Mouse (Mus musculus): ENCODE data around the gene Clip4. TPM values are rescaled to one million over a fixed set of nuclear protein-coding genes. Genes with fewer than 3 reads are reported as not detected.
"Not testable (repeated sequence)": the region's sequence is repeated elsewhere in the genome, so short reads cannot be mapped to it uniquely, and the experiment has no call there.

Clip4 gene
- not detected in 2 replicates for total RNA-seq (2012; rRNA removed)
- total RNA-seq (2014; rRNA removed): 0.22 TPM in 1 of 2 replicates, not detected in the other
- 0.23 and 0.86 TPM in 2 replicates for polyA plus RNA-seq (2012; ENCODE audit: insufficient read length, low read depth)

DNA sequence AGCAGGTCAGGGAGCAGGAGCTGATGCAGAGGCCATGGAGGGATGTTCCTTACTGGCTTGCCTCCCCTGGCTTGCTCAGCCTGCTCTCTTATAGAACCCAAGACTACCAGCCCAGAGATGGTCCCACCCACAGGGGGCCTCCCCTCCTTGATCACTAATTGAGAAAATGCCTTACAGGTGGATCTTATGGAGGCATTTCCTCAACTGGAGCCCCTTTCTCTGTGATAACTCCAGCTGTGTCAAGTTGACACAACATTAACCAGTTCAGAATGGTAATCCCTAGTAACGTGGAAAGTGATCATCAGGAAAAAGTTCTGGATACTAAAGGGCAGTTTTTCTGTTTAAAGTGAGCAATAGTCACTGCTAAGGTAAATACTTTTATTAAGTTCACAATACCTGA is at the start of gene Clip4:
Clip4 (plus strand) TSS at position 301 of the 400 bp plus-strand sequence.
- dilution Hi-C loops (cut with MboI; ENCODE audit: extremely low pct_ligation_motif_present, extremely low pct_unique_long_range_greater_than_20kb, low sequenced_read_pairs): not testable (repeated sequence)

DNA sequence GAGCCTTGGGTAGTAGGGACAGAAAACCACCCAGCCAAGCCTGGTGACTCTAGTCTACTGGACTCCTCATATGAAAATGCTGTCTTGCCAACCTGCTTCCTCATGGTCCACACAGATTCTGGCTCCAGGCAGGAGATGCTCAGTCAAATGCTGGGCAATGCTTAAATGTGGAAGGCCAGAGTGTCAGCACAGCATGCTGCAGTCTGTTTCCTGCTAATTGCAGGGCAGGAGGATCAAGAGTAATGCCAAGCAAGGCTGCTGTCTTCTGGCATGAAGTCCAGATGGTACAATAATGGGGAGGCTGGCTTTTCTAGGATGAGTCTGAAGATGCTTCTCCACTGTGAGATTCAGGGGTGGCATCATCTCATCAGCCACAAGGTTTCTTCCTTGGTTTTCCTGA is 47.8 kb upstream of the Clip4 start:
- Histone ChIP-seq H3K79me2 (replicated peaks; ENCODE audit: control insufficient read depth, extremely low read depth, insufficient read depth, poor library complexity, severe bottlenecking) (no peaks in the 10 kb centered on the region), H3K4me2 (ENCODE audit: insufficient read depth, low read depth, poor library complexity, severe bottlenecking) (no peak overlapping the region), H3K4me1 (ENCODE audit: control insufficient read depth in 1 of 2, insufficient read depth in 2 of 2) (peaks cover 2 to 23% of the 10 kb centered on the region in 2 experiments), H3K9me3 (replicated peaks; ENCODE audit: low read length) (no peaks in the 10 kb centered on the region), H3K9ac (ENCODE audit: insufficient read depth, low read depth) (no peak overlapping the region), H3K27ac (ENCODE audit: insufficient read depth, low read depth) (no peak overlapping the region), H3K36me3 (replicated peaks in 1 of 2; ENCODE audit: control insufficient read depth in 1 of 2, insufficient read depth in 1 of 2, low read length in 1 of 2) (peaks cover 0 to 89% of the 10 kb centered on the region in 2 experiments), H3K27me3 (replicated peaks) (no peaks in the 10 kb centered on the region), H3K4me3 (replicated peaks in 1 of 3; ENCODE audit: low read depth in 2 of 3, low read length in 2 of 3, poor library complexity in 1 of 3) (no peak overlapping the region)
- dilution Hi-C loops (cut with MboI; ENCODE audit: extremely low pct_ligation_motif_present, extremely low pct_unique_long_range_greater_than_20kb, low sequenced_read_pairs): no loop called here
- no peak for TF ChIP-seq EP300 (IDR thresholded peaks at IDR 0.05; ENCODE audit: low read length)
- no peak for TF ChIP-seq RAD21 (IDR thresholded peaks at IDR 0.05; ENCODE audit: low read depth, low read length)
- TF ChIP-seq UBTF (IDR thresholded peaks at IDR 0.05; ENCODE audit: low read depth, low read length): no peak
- TF ChIP-seq MEF2A (IDR thresholded peaks at IDR 0.05; ENCODE audit: borderline replicate concordance, low read depth, low read length): no peak
- no peak for TF ChIP-seq IRF4 (IDR thresholded peaks at IDR 0.05; ENCODE audit: low read depth, low read length)
- TF ChIP-seq MAX (IDR thresholded peaks at IDR 0.05; ENCODE audit: low read length): no peak
- no peak for TF ChIP-seq ZMIZ1 (IDR thresholded peaks at IDR 0.05; ENCODE audit: low read depth, low read length)
- no peak for TF ChIP-seq SIN3A (IDR thresholded peaks at IDR 0.05; ENCODE audit: low read length)
- TF ChIP-seq CHD1 (IDR thresholded peaks at IDR 0.05; ENCODE audit: low read depth, low read length): no peak
- TF ChIP-seq TCF12 (IDR thresholded peaks at IDR 0.05; ENCODE audit: low read depth, low read length): no peak
- in situ Hi-C loops (cut with MboI; ENCODE audit: low pct_ligation_motif_present, low pct_unique_long_range_greater_than_20kb, low sequenced_read_pairs): no loop called here
- no peak for DNase-seq (ENCODE audit: extremely low read depth)

More for the DNA sequence above, at the start of gene Clip4:
- H3K36me3 ChIP-seq (replicated peaks in 1 of 2; ENCODE audit: control insufficient read depth in 1 of 2, insufficient read depth in 1 of 2, low read length in 1 of 2); H3K27ac ChIP-seq (ENCODE audit: insufficient read depth, low read depth); H3K4me2 ChIP-seq (ENCODE audit: insufficient read depth, low read depth, poor library complexity, severe bottlenecking); H3K79me2 ChIP-seq (replicated peaks; ENCODE audit: control insufficient read depth, extremely low read depth, insufficient read depth, poor library complexity, severe bottlenecking); H3K27me3 ChIP-seq (replicated peaks); in situ Hi-C loops (cut with MboI; ENCODE audit: low pct_ligation_motif_present, low pct_unique_long_range_greater_than_20kb, low sequenced_read_pairs); H3K9me3 ChIP-seq (replicated peaks; ENCODE audit: low read length); DNase-seq (ENCODE audit: extremely low read depth); H3K4me3 ChIP-seq (replicated peaks in 1 of 3; ENCODE audit: low read depth in 2 of 3, low read length in 2 of 3, poor library complexity in 1 of 3); H3K9ac ChIP-seq (ENCODE audit: insufficient read depth, low read depth): not testable (repeated sequence)
- peaks cover 2 to 21% of the 10 kb centered on the region in 2 experiments; a peak in 3 of 4 replicates for H3K4me1 ChIP-seq (ENCODE audit: control insufficient read depth in 1 of 2, insufficient read depth in 2 of 2)

DNA sequence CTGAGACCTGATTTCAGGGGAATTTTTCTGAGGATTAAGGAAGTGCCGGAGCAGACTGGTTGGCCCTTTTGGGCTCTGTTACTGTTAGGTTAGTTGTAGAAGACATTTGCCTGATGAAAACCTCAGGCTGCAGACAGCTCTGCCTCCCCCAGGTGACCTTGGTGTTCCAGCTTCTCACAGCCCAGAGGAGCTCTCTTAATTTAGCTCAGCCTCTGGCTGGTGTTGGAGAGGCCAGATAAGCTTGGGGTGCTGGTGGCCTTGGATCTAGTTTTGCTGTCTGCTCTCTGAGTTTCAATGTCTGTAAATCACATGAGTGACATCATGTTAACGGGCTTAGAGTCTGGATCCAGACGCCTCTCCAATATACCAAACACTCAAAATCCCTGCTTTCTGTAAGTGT is 47.3 kb upstream of the Clip4 start:
- DNase-seq (ENCODE audit: extremely low read depth): no peak
- Histone ChIP-seq H3K4me3 (replicated peaks in 1 of 3; ENCODE audit: low read depth in 2 of 3, low read length in 2 of 3, poor library complexity in 1 of 3) (no peak overlapping the region), H3K27ac (ENCODE audit: insufficient read depth, low read depth) (no peak overlapping the region), H3K9me3 (replicated peaks; ENCODE audit: low read length) (no peaks in the 10 kb centered on the region), H3K36me3 (replicated peaks in 1 of 2; ENCODE audit: control insufficient read depth in 1 of 2, insufficient read depth in 1 of 2, low read length in 1 of 2) (peaks cover 0 to 87% of the 10 kb centered on the region in 2 experiments), H3K27me3 (replicated peaks) (no peaks in the 10 kb centered on the region), H3K4me1 (ENCODE audit: control insufficient read depth in 1 of 2, insufficient read depth in 2 of 2) (peaks cover 2 to 23% of the 10 kb centered on the region in 2 experiments), H3K9ac (ENCODE audit: insufficient read depth, low read depth) (no peak overlapping the region), H3K79me2 (replicated peaks; ENCODE audit: control insufficient read depth, extremely low read depth, insufficient read depth, poor library complexity, severe bottlenecking) (no peaks in the 10 kb centered on the region), H3K4me2 (ENCODE audit: insufficient read depth, low read depth, poor library complexity, severe bottlenecking) (no peak overlapping the region)
- in situ Hi-C loops (cut with MboI; ENCODE audit: low pct_ligation_motif_present, low pct_unique_long_range_greater_than_20kb, low sequenced_read_pairs): no loop called here
- dilution Hi-C loops (cut with MboI; ENCODE audit: extremely low pct_ligation_motif_present, extremely low pct_unique_long_range_greater_than_20kb, low sequenced_read_pairs): no loop called here
- TF ChIP-seq CHD2 (IDR thresholded peaks at IDR 0.05; ENCODE audit: low read length) (no peak), UBTF (IDR thresholded peaks at IDR 0.05; ENCODE audit: low read depth, low read length) (no peak), SIN3A (IDR thresholded peaks at IDR 0.05; ENCODE audit: low read length) (no peak), RAD21 (IDR thresholded peaks at IDR 0.05; ENCODE audit: low read depth, low read length) (no peak), POLR2AphosphoS2 (IDR thresholded peaks at IDR 0.05; ENCODE audit: low read depth, low read length) (no peak), CHD1 (IDR thresholded peaks at IDR 0.05; ENCODE audit: low read depth, low read length) (no peak), CTCF (conservative IDR thresholded peaks at IDR 0.05 in 1 of 2, IDR thresholded peaks at IDR 0.05 in 1 of 2; ENCODE audit: low read depth in 2 of 2, low read length in 2 of 2) (no peak), ZC3H11A (IDR thresholded peaks at IDR 0.05; ENCODE audit: low read depth, low read length) (no peak), ETS1 (conservative IDR thresholded peaks at IDR 0.05; ENCODE audit: low read depth, low read length) (no peak), EP300 (IDR thresholded peaks at IDR 0.05; ENCODE audit: low read length) (no peak), KAT2A (IDR thresholded peaks at IDR 0.05; ENCODE audit: insufficient replicate concordance, low read length) (no peak), JUND (conservative IDR thresholded peaks at IDR 0.05; ENCODE audit: low read depth, low read length) (no peak), TBP (conservative IDR thresholded peaks at IDR 0.05; ENCODE audit: low read depth, low read length) (no peak), MXI1 (IDR thresholded peaks at IDR 0.05; ENCODE audit: low read depth, low read length) (no peak), ZNF384 (IDR thresholded peaks at IDR 0.05; ENCODE audit: low read depth, low read length) (no peak), BHLHE40 (IDR thresholded peaks at IDR 0.05; ENCODE audit: low read depth, low read length) (no peak), MAX (IDR thresholded peaks at IDR 0.05; ENCODE audit: low read length) (no peak)

Data from CH12.LX (cell line).